Mouse (Mus musculus) neural tube, embryonic 14.5 days (tissue): Measurements from ENCODE around the gene Nav2. TPM values are rescaled to one million over a fixed set of nuclear protein-coding genes. Genes with fewer than 3 reads are reported as not detected.

Experiments used
- ATAC-seq: fragments of 200-750 bp; cut with Nextera tagmentation; 2 replicates; pipeline ENCODE4 v1.8.0; 2017; ENCODE audit warnings: low read depth, mild to moderate bottlenecking, moderate TSS enrichment, moderate library complexity
- H3K27ac ChIP-seq: fragments of 300-500 bp; sonication (generic); 2 replicates; pipeline ENCODE4 v1.5.1; 2014; ENCODE audit warnings: low read depth, mild to moderate bottlenecking, control low read depth, low read length, moderate library complexity, mixed read lengths
- H3K27me3 ChIP-seq: fragments of 300-500 bp; sonication (generic); 2 replicates; pipeline ENCODE4 v1.6.1; 2014; ENCODE audit warnings: low read length; ENCODE audit not compliant: control insufficient read depth, insufficient read depth
- H3K36me3 ChIP-seq: fragments of 300-500 bp; sonication (generic); 2 replicates; pipeline ENCODE4 v1.6.1; 2014; ENCODE audit warnings: low read length, mixed read lengths; ENCODE audit not compliant: control insufficient read depth, insufficient read depth
- H3K4me1 ChIP-seq: fragments of 300-500 bp; sonication (generic); 2 replicates; pipeline ENCODE4 v1.6.1; 2014; ENCODE audit warnings: low read length; ENCODE audit not compliant: control insufficient read depth, insufficient read depth
- H3K4me2 ChIP-seq: fragments of 300-500 bp; sonication (generic); 2 replicates; pipeline ENCODE4 v1.6.1; 2014; ENCODE audit warnings: mild to moderate bottlenecking, low read depth, low read length, control low read depth
- H3K4me3 ChIP-seq: fragments of 300-500 bp; sonication (generic); 2 replicates; pipeline ENCODE4 v1.5.1; 2014; ENCODE audit warnings: low read depth, low read length, control low read depth, mixed read lengths
- H3K9ac ChIP-seq: fragments of 300-500 bp; sonication (generic); replicated peaks from 2 replicates; pipeline ENCODE4 v1.6.1; 2014; ENCODE audit warnings: low read depth, mild to moderate bottlenecking, control low read depth, low read length, mixed read lengths
- H3K9me3 ChIP-seq: fragments of 300-500 bp; sonication (generic); 2 replicates; pipeline ENCODE4 v1.6.1; 2016; ENCODE audit warnings: low read length; ENCODE audit not compliant: control insufficient read depth
- WGBS: fragments of 180-500 bp; shearing (Covaris S2); extraction: QIAGEN DNeasy Blood & Tissue Kit; methylation state at CpG from one replicate; pipeline ENCODE4 v1.1.7; 2014; 5-methylcytosine and 5-hydroxymethylcytosine counted together
- polyA plus RNA-seq: library from polyadenylated mRNA; unstranded; fragments of >200 nt; fragmentation: Nextera tagmentation; extraction: Ambion mirVana; gene quantifications from 2 replicates; pipeline ENCODE4 v1.2.1, GENCODE M21; 2014

Gene Nav2
- polyA plus RNA-seq, 1 experiment from 2014 or later = 36.5 TPM

DNA sequence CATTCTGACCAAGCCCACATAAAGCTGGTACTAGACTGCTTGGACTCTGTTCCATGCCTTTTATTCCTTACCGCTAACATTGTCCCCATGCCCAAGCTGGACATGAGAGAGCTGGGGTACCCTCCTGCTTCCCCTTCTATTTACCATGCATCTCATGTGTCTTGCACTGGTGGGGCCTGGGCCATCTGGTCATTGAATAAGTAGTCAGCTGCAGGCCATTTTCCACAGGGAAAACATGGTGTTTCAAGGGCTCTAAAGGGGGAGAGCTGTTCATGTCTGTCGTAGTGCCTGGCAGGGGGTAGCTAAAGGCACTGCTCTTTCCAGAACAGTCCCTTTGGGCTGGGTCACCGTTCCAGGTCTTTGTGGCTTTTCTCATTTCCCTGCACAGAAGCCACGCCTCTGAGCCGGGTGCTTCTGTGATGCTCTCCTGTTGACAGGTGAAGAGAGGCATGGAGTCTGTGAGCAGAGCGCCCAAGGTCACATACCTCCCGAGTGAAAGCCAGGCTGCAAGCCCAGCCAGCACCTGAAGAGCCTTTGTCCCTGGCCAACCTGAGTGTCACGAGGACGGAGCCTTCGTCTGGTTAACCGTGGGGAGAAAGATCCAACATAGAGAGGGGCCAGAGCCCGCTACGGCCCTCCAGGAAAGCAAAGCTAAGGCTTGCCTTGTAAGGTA, 348.9 kb downstream of the Nav2 start:
- ATAC-seq = no peak
- H3K27ac ChIP-seq = no peak overlapping the region

GRCm38 (mm10) chr7:49258088-49258487, 349.6 kb downstream of the Nav2 start:
- Histone ChIP-seq H3K4me1 (peaks cover 19% of the 10 kb centered on the region), H3K9me3 (no peaks in the 10 kb centered on the region), H3K4me2 (no peak overlapping the region), H3K27me3 (no peaks in the 10 kb centered on the region), H3K4me3 (no peak overlapping the region), H3K36me3 (no peaks in the 10 kb centered on the region), H3K9ac (no peak overlapping the region), H3K27ac (no peak overlapping the region)
- 94% methylated on average over 6 of the region's 6 CpGs for WGBS
- no peak for ATAC-seq

More for the DNA sequence above, 348.9 kb downstream of the Nav2 start:
- Histone ChIP-seq H3K4me3 (no peak overlapping the region), H3K4me2 (no peak overlapping the region), H3K27me3 (no peaks in the 10 kb centered on the region), H3K4me1 (peaks cover 14% of the 10 kb centered on the region), H3K9ac (no peak overlapping the region), H3K36me3 (no peaks in the 10 kb centered on the region), H3K9me3 (no peaks in the 10 kb centered on the region)
- 68% methylated on average over 13 of the region's 13 CpGs for WGBS

GRCm38 (mm10) chr7:49261941-49262511, 353.5 kb downstream of the Nav2 start:
- Histone ChIP-seq H3K4me1 (peaks cover 19% of the 10 kb centered on the region), H3K27ac (peak overlapping the region; percentile 34; the same call in 1 of the 2 replicates), H3K27me3 (no peaks in the 10 kb centered on the region), H3K36me3 (no peaks in the 10 kb centered on the region), H3K9me3 (no peaks in the 10 kb centered on the region), H3K4me2 (no peak overlapping the region), H3K9ac (no peak overlapping the region), H3K4me3 (no peak overlapping the region)
- 54% methylated on average over 13 of the region's 13 CpGs for WGBS
- peak; percentile 56 for ATAC-seq

GRCm38 (mm10) chr7:49266422-49266821, 357.9 kb downstream of the Nav2 start:
- no peak overlapping the region for H3K4me2 ChIP-seq
- peaks cover 8% of the 10 kb centered on the region for H3K4me1 ChIP-seq
- ATAC-seq = no peak
- H3K36me3 ChIP-seq = no peaks in the 10 kb centered on the region
- H3K27ac ChIP-seq = no peak overlapping the region
- no peak overlapping the region for H3K9ac ChIP-seq
- H3K27me3 ChIP-seq = no peaks in the 10 kb centered on the region
- 66% methylated on average over 6 of the region's 6 CpGs for WGBS
- H3K9me3 ChIP-seq = no peaks in the 10 kb centered on the region
- no peak overlapping the region for H3K4me3 ChIP-seq

GRCm38 (mm10) chr7:49267621-49268325, 359.3 kb downstream of the Nav2 start:
- ATAC-seq = no peak
- H3K27ac ChIP-seq = peak overlapping the region; percentile 22; the same call in 1 of the 2 replicates

GRCm38 (mm10) chr7:49268401-49268921, 359.9 kb downstream of the Nav2 start:
- WGBS = 65% methylated on average over 9 of the region's 9 CpGs
- Histone ChIP-seq H3K4me2 (no peak overlapping the region), H3K27ac (no peak overlapping the region)

More at GRCm38 (mm10) chr7:49267621-49268325, 359.3 kb downstream of the Nav2 start:
- no peaks in the 10 kb centered on the region for H3K36me3 ChIP-seq
- 84% methylated on average over 12 of the region's 12 CpGs for WGBS
- no peak overlapping the region for H3K4me3 ChIP-seq
- no peak overlapping the region for H3K4me2 ChIP-seq
- H3K27me3 ChIP-seq = no peaks in the 10 kb centered on the region
- no peaks in the 10 kb centered on the region for H3K9me3 ChIP-seq
- 0 out of 2 replicates have a peak, but pooled peaks cover 3% of the 10 kb centered on the region for H3K4me1 ChIP-seq
- no peak overlapping the region for H3K9ac ChIP-seq

GRCm38 (mm10) chr7:49270855-49271254, 362.3 kb downstream of the Nav2 start:
- Histone ChIP-seq H3K27ac (no peak overlapping the region), H3K9ac (no peak overlapping the region), H3K9me3 (no peaks in the 10 kb centered on the region), H3K36me3 (no peaks in the 10 kb centered on the region), H3K27me3 (no peaks in the 10 kb centered on the region), H3K4me2 (no peak overlapping the region), H3K4me1 (peaks cover 7% of the 10 kb centered on the region; the same call in 1 of the 2 replicates), H3K4me3 (no peak overlapping the region)
- WGBS = 71% methylated on average over 11 of the region's 11 CpGs
- no peak for ATAC-seq

More at GRCm38 (mm10) chr7:49268401-49268921, 359.9 kb downstream of the Nav2 start:
- Histone ChIP-seq H3K27me3 (no peaks in the 10 kb centered on the region), H3K4me3 (no peak overlapping the region), H3K9ac (no peak overlapping the region), H3K9me3 (no peaks in the 10 kb centered on the region), H3K4me1 (no peaks in the 10 kb centered on the region), H3K36me3 (no peaks in the 10 kb centered on the region)
- ATAC-seq = no peak

GRCm38 (mm10) chr7:49272445-49273439, 364.2 kb downstream of the Nav2 start:
- 22% methylated on average over 16 of the region's 16 CpGs for WGBS
- Histone ChIP-seq H3K9ac (no peak overlapping the region), H3K9me3 (no peaks in the 10 kb centered on the region), H3K4me3 (no peak overlapping the region), H3K4me1 (peaks cover 11% of the 10 kb centered on the region; the same call in 1 of the 2 replicates), H3K4me2 (no peak overlapping the region), H3K27me3 (no peaks in the 10 kb centered on the region), H3K36me3 (no peaks in the 10 kb centered on the region), H3K27ac (no peak overlapping the region)
- peak; percentile 31; the same call in 1 of the 2 replicates for ATAC-seq
